Mouse (Mus musculus) megakaryocyte-erythroid progenitor cell, adult 5 weeks (primary cell): Measurements from ENCODE around the gene Plcl1. TPM values are rescaled to one million over a fixed set of nuclear protein-coding genes. Genes with fewer than 3 reads are reported as not detected.

Experiments
- polyA plus RNA-seq: library from polyadenylated mRNA; stranded (reverse); fragments of >175 nt; gene quantifications from 2 replicates; pipeline ENCODE4 v1.2.3, GENCODE M21; 2012

Gene Plcl1
- 0.14 and 0.24 TPM in 2 replicates for polyA plus RNA-seq

GRCm38 (mm10) chr1:55405272-55406022 is at the start of gene Plcl1:
Gene Plcl1 (plus strand): TSS chr1:55405921.

DNA sequence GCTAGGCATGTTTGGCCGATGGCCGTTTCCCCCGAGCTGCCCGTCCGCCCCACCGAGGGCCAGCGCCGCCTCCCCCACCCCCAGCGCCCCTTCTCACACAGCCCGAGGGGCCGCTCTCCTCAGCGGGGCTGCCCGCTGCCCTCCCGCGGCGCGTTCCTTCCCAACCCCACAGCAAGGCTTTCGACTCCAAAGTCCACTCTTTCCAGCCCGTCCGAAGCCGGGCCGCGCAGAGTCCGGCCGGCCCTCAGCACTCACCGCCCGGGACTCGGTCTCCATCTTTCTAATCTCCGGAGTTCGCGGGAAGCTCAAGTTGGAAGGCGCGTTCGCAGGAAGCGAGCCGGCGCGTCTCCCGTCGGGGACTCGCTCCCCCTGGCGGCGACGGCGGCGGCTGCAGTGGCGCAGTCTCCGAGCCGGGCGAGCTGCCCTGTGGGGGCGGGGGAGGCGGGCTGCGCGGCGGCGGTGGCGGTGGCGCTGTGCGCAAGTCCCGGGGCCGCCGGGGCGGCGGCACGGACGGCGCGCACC is 42.6 kb upstream of the Plcl1 start, which contains the start of gene Boll:
TSS of gene Boll (minus strand) at position 426 of the 522 bp plus-strand sequence.

Other genes starting within 250 kb of the Plcl1 start
- gene Rftn2, start 179.1 kb upstream of the Plcl1 start, polyA plus RNA-seq, result 0.19 and 0.20 TPM in 2 replicates
- gene Mars2, start 168.7 kb upstream of the Plcl1 start, polyA plus RNA-seq, result 1.5 and 2.0 TPM in 2 replicates
- 0.66 and 0.95 TPM in 2 replicates for gene Boll, start 42.5 kb upstream of the Plcl1 start, polyA plus RNA-seq